Mouse (Mus musculus) cerebellum, postnatal 14 days (tissue): ENCODE results near the gene Tgfb1i1.
A peak's percentile ranks its signal among the peaks of the same experiment; 100 is the strongest.

Experiments
- DNase-seq, 2 experiments: peaks; one replicate each; pipeline ENCODE4 v3.0.0; 2021; ENCODE audit warnings: mixed read lengths in 2 of 2

The Tgfb1i1 gene

GRCm38 (mm10) chr7:128246496-128247391 is at the start of gene Tgfb1i1:
Tgfb1i1 (plus strand) TSS chr7:128246812.
- peak; percentile 62 to 66 for DNase-seq

GRCm38 (mm10) chr7:128201607-128202006 is 45.0 kb upstream of the Tgfb1i1 start:
- DNase-seq: no peak

- no peak for DNase-seq
These were observed 43.5 kb upstream of the Tgfb1i1 start for GRCm38 (mm10) chr7:128203071-128203470.

DNA sequence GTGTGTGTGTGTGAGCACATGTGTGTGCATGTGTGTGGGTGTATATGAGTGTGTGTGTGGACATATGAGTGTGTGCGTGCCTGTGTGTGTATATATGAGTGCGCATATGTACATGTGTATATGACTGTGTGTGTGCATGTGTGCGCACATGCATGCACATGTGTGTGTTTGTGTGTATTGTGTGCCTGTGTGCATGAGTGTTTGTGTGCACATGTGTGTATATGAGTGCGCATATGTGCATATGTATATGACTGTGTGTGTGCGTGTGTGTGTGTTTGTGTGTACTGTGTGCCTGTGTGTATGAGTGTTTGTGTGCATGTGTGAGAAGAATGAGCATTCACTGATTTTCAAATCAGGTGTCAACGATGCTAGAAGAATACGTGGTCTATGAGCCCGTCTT is 42.4 kb upstream of the Tgfb1i1 start:
- DNase-seq: no peak

DNA sequence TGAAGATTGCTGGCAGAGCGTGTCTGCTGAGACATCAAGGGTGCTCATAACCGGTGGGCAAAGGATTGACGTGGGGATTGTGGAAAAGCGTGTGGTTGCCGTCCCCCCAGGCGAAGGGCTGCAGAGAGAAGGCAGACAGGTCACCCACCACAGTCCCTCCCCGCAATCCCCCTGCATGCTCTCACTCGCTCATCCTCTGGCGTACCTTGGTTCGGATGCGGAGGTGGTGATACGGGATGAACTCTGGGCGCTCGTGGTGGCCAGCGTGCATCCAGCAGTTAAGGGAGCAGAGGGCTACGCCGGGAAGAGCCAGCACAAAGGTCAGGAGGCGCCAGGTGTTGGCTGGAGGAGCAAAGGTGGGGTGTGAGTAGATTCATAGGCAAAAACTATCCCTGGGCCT is 40.9 kb upstream of the Tgfb1i1 start:
- no peak for DNase-seq

DNA sequence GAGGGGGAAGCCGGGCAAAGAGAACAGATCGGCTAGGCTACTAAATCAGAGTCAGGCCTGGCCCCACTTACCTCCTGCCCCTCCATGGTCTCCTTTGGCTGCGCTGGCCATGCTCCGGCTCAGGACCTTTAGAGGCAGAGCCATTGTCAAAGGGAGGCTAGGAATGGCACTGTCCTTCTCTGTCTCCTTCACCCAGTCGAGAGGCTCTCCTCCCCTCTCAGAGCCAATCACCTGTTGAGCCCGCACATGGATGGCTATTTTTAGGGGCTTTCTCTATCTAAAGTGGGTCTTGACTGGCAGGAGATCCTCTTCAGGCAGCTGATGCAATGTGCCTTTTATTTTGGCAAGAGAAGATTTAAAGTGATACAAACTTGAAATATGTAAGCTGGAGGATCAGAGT is 40.5 kb upstream of the Tgfb1i1 start, which contains the start of gene Cox6a2:
Cox6a2 (minus strand) TSS at position 236 of the 400 bp plus-strand sequence.
- DNase-seq: peak in 1 of 2 experiments; percentile 12

DNA sequence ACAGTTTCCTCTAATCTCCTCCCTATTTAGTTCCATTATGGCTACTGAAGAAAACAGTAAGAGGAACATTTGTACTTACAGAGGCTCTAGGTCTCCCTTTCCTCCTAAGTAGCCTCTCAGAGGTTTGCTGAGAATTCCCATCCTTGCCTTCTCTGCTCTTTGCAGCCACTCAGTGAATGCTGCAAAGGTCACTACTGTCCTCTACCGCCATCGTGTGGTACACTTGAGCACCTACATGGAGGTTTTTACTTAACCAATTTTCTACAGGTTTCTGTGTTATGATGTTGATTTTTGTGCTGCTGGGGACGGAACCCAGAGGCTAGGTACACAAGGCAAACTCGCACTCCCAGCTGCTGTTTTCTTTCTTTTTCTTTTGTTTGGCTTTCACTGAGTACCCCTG is 38.4 kb upstream of the Tgfb1i1 start:
- peak; percentile 83 to 86 for DNase-seq

GRCm38 (mm10) chr7:128209826-128210225 is 36.8 kb upstream of the Tgfb1i1 start:
- no peak for DNase-seq

- no peak for DNase-seq
These were observed 26.7 kb upstream of the Tgfb1i1 start for GRCm38 (mm10) chr7:128219952-128220351.

DNA sequence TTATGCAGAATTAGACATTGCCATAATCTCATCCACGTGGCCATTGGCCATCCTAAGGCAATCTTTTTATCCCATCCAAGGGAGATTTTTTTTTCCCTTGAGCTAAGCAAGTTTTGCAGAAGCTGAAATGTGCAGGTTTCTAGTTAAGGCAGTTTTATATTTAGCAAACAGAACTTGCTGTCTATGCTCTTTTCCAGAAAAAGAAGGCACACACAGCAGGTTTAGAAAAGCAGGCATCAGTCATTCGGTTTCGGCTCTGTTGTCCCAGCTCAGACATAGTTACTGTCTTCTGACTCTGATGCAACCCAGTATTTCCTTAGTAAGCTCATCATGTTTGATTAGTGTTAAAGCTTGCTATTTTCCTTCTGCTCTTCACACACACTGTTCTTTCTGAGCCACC is 25.7 kb upstream of the Tgfb1i1 start:
- no peak for DNase-seq

GRCm38 (mm10) chr7:128231741-128232140 is 14.9 kb upstream of the Tgfb1i1 start:
- DNase-seq: no peak

GRCm38 (mm10) chr7:128234796-128235195 is 11.8 kb upstream of the Tgfb1i1 start:
- DNase-seq: no peak

- DNase-seq: no peak
These were observed 11.1 kb upstream of the Tgfb1i1 start for GRCm38 (mm10) chr7:128235481-128235880.

GRCm38 (mm10) chr7:128236426-128236825 is 10.2 kb upstream of the Tgfb1i1 start:
- peak in 1 of 2 experiments; percentile 15 for DNase-seq

DNA sequence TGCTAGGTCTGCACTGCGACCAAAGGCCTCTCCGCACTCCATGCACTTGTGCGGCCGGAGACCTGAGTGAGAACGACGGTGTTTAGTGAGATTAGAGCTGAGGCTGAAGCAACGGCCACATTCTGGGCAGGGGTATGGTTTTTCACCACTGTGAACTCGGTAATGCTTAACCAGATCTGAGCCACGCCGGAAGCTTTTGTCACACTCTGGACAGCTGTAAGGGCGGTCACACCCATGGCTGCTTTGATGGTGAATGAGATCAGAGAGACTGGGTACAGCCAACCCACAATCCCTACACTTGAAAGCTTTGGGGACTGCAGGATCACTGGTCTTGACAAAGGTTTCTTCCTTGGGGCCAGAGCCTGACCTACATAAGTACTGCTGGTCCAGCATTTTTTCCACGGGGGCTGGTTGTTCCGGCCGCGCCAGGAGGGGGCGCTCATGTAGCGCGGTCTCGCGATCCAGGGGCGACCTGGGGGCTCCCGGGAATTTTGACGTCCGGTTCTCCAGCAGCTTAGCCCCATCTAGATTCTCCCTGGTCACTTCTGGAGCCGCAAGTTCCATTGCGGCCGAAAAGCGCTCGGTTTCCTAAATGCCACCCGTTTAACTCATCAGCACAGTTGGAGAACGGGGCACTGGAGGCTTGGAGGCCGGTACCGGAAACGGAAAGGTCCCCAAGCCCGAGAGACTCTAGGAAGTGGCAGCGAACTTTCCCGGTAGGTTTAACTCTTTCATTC is 9.6 kb upstream of the Tgfb1i1 start, which contains the start of gene Armc5:
Armc5 (plus strand) TSS at position 487 of the 737 bp plus-strand sequence.
- DNase-seq: peak; percentile 93 to 94

DNA sequence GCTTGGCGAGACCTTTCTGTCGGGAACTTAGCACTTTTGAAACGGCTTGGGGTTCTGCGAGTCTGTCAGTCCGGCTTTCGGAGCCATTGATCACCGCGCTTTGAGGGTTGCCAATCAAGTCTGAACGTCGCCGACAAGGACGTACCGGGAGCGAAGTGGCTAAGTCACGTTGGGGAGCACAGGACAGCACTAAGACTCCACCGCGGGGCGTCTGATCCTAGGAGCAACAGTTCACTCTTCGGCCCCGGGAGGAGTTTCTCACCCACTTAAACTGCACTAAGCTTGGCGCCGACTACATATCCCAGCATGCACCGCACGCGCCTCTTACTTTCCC is 9.1 kb upstream of the Tgfb1i1 start:
- DNase-seq: no peak

- peak; percentile 100 for DNase-seq
These were observed 8.5 kb upstream of the Tgfb1i1 start, which contains the start of gene 9130023H24Rik for GRCm38 (mm10) chr7:128237927-128238778. 9130023H24Rik (minus strand) TSS chr7:128238031.

- DNase-seq: peak; percentile 24 to 53
These were observed 7.6 kb upstream of the Tgfb1i1 start for GRCm38 (mm10) chr7:128238991-128239390.

DNA sequence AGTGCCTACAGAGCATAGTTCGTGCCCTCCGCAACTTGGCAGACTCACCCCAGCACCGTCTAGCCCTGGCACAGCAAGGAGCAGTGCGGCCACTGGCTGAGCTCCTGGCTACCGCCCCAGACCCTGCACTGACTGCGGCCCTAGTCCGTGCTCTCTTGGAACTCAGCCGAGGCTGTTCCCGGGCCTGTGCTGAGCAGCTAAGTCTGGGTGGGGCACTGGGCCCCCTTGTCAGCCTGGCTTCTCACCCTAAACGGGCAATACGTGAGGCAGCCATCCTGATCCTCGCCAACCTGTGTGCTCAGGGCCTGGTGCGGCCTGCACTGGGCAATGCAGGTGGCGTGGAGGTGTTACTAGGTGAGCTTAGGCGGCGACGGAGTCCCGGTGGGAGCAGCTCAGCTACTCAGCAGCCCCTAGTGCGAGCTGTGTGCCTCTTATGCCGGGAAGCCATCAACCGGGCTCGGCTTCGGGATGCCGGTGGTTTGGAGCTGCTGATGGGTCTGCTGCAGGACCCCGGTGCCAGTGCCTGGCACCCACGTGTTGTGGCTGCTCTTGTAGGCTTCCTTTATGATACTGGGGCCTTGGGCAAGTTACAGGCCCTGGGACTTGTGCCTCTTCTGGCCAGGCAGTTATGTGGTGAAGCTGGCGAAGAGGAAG is 6.4 kb upstream of the Tgfb1i1 start:
- peak; percentile 48 to 52 for DNase-seq

DNA sequence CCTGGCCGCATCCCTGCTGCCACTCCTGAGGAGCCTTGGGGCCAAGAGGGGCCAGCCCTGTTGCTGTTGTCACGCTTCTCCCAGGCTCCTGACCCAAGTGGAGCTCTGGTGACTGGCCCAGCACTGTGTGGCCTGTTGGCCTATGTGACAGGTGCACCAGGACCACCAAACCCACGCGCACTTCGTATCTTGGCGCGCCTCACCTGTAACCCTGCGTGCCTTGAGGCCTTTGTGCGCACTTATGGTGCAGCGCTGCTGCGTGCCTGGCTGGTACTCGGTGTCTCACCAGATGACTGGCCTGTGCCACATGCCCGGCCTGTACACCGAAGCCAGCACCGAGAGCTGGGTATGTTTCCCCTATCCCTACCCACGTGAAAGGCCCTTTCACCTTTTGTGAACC is 4.3 kb upstream of the Tgfb1i1 start:
- no peak for DNase-seq

DNA sequence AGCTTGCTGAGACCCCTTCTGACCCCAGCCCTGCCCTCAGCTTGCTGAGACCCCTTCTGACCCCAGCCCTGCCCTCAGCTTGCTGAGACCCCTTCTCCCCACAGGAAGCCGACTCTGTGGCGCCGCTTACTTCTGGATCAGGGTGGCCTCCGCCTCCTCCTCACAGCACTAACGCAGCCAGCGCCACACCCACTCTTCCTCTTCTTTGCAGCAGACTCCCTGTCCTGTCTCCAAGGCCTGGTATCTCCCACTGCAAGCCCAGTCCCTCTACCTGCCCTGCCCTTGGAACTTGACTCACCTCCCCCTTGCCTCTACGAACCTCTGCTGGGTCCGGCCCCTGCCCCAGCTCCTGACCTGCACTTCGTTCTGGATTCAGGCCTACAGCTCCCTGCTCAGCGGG is 2.7 kb upstream of the Tgfb1i1 start:
- DNase-seq: no peak

- no peak for DNase-seq
These were observed 2.1 kb upstream of the Tgfb1i1 start for GRCm38 (mm10) chr7:128244410-128245025.
